Mouse (Mus musculus): ENCODE data around the gene Tomm70a. TPM values are rescaled to one million over a fixed set of nuclear protein-coding genes. Genes with fewer than 3 reads are reported as not detected.
"Not testable (repeated sequence)": the region's sequence is repeated elsewhere in the genome, so short reads cannot be mapped to it uniquely, and the experiment has no call there.

The Tomm70a gene
- polyA plus RNA-seq, 1 experiment from 2014 or later, result 37.4 TPM

GRCm38 (mm10) chr16:57171161-57171560, 49.7 kb downstream of the Tomm70a start:
- Histone ChIP-seq H3K27me3 (no peaks in the 10 kb centered on the region), H3K36me3 (peaks cover 28% of the 10 kb centered on the region), H3K4me2 (replicated peaks) (no peak overlapping the region), H3K4me3 (replicated peaks) (no peak overlapping the region), H3K9ac (no peak overlapping the region), H3K4me1 (no peaks in the 10 kb centered on the region), H3K9me3 (replicated peaks) (no peaks in the 10 kb centered on the region), H3K27ac (replicated peaks) (no peak overlapping the region)
- WGBS, result 95% methylated on average over 8 of the region's 8 CpGs
- no peak for ATAC-seq (ENCODE audit: insufficient number of reproducible peaks, low FRiP score, low TSS enrichment, low read depth)

- Histone ChIP-seq H3K36me3 (peaks cover 31% of the 10 kb centered on the region), H3K9ac (no peak overlapping the region), H3K27ac (replicated peaks) (no peak overlapping the region), H3K27me3 (no peaks in the 10 kb centered on the region), H3K4me1 (no peaks in the 10 kb centered on the region), H3K9me3 (replicated peaks) (no peaks in the 10 kb centered on the region), H3K4me2 (replicated peaks) (no peak overlapping the region), H3K4me3 (replicated peaks) (no peak overlapping the region)
- ATAC-seq (ENCODE audit: insufficient number of reproducible peaks, low FRiP score, low TSS enrichment, low read depth), result no peak
- WGBS, result 73% methylated on average over 6 of the region's 6 CpGs
Observed at GRCm38 (mm10) chr16:57171570-57171969, 50.1 kb downstream of the Tomm70a start.

GRCm38 (mm10) chr16:57174480-57174879, 53.0 kb downstream of the Tomm70a start:
- not testable (repeated sequence) for H3K4me2 ChIP-seq (replicated peaks); ATAC-seq (ENCODE audit: insufficient number of reproducible peaks, low FRiP score, low TSS enrichment, low read depth); H3K27ac ChIP-seq (replicated peaks); H3K27me3 ChIP-seq; H3K4me1 ChIP-seq; H3K4me3 ChIP-seq (replicated peaks); H3K9me3 ChIP-seq (replicated peaks); H3K9ac ChIP-seq
- H3K36me3 ChIP-seq, result peaks cover 42% of the 10 kb centered on the region

GRCm38 (mm10) chr16:57175751-57176150, 54.2 kb downstream of the Tomm70a start:
- peaks cover 39% of the 10 kb centered on the region for H3K36me3 ChIP-seq
- H3K4me1 ChIP-seq, result no peaks in the 10 kb centered on the region
- H3K27me3 ChIP-seq, result no peaks in the 10 kb centered on the region
- WGBS, result 74% methylated on average over 2 of the region's 2 CpGs
- H3K4me3 ChIP-seq (replicated peaks), result no peak overlapping the region
- H3K27ac ChIP-seq (replicated peaks), result no peak overlapping the region
- H3K9me3 ChIP-seq (replicated peaks), result no peaks in the 10 kb centered on the region
- H3K9ac ChIP-seq, result no peak overlapping the region
- H3K4me2 ChIP-seq (replicated peaks), result no peak overlapping the region
- ATAC-seq (ENCODE audit: insufficient number of reproducible peaks, low FRiP score, low TSS enrichment, low read depth), result no peak

- no peak overlapping the region for H3K9ac ChIP-seq
- no peaks in the 10 kb centered on the region for H3K4me1 ChIP-seq
- H3K36me3 ChIP-seq, result peaks cover 39% of the 10 kb centered on the region
- WGBS, result 89% methylated on average over 7 of the region's 7 CpGs
- ATAC-seq (ENCODE audit: insufficient number of reproducible peaks, low FRiP score, low TSS enrichment, low read depth), result no peak
- no peak overlapping the region for H3K27ac ChIP-seq (replicated peaks)
- no peak overlapping the region for H3K4me3 ChIP-seq (replicated peaks)
- H3K4me2 ChIP-seq (replicated peaks), result no peak overlapping the region
- no peaks in the 10 kb centered on the region for H3K9me3 ChIP-seq (replicated peaks)
- H3K27me3 ChIP-seq, result no peaks in the 10 kb centered on the region
Observed at GRCm38 (mm10) chr16:57176276-57176675, 54.8 kb downstream of the Tomm70a start.

- Histone ChIP-seq H3K9me3 (replicated peaks) (no peaks in the 10 kb centered on the region), H3K36me3 (peaks cover 45% of the 10 kb centered on the region), H3K27ac (replicated peaks) (no peak overlapping the region), H3K27me3 (no peaks in the 10 kb centered on the region), H3K4me3 (replicated peaks) (no peak overlapping the region), H3K9ac (no peak overlapping the region), H3K4me2 (replicated peaks) (no peak overlapping the region), H3K4me1 (no peaks in the 10 kb centered on the region)
- no peak for ATAC-seq (ENCODE audit: insufficient number of reproducible peaks, low FRiP score, low TSS enrichment, low read depth)
- WGBS, result 63% methylated on average over 2 of the region's 2 CpGs
Observed at GRCm38 (mm10) chr16:57177254-57177653, 55.8 kb downstream of the Tomm70a start.

GRCm38 (mm10) chr16:57177664-57178063, 56.2 kb downstream of the Tomm70a start:
- Histone ChIP-seq H3K4me2 (replicated peaks) (no peak overlapping the region), H3K4me3 (replicated peaks) (no peak overlapping the region), H3K9me3 (replicated peaks) (no peaks in the 10 kb centered on the region), H3K27ac (replicated peaks) (no peak overlapping the region), H3K36me3 (peaks cover 45% of the 10 kb centered on the region), H3K4me1 (no peaks in the 10 kb centered on the region), H3K9ac (no peak overlapping the region), H3K27me3 (no peaks in the 10 kb centered on the region)
- 86% methylated on average over 10 of the region's 10 CpGs for WGBS
- no peak for ATAC-seq (ENCODE audit: insufficient number of reproducible peaks, low FRiP score, low TSS enrichment, low read depth)

- no peak for ATAC-seq (ENCODE audit: insufficient number of reproducible peaks, low FRiP score, low TSS enrichment, low read depth)
- H3K27me3 ChIP-seq, result no peaks in the 10 kb centered on the region
- no peak overlapping the region for H3K27ac ChIP-seq (replicated peaks)
- 74% methylated on average over 11 of the region's 11 CpGs for WGBS
- H3K4me1 ChIP-seq, result no peaks in the 10 kb centered on the region
- peaks cover 59% of the 10 kb centered on the region for H3K36me3 ChIP-seq
- H3K9ac ChIP-seq, result no peak overlapping the region
- no peaks in the 10 kb centered on the region for H3K9me3 ChIP-seq (replicated peaks)
- no peak overlapping the region for H3K4me2 ChIP-seq (replicated peaks)
- no peak overlapping the region for H3K4me3 ChIP-seq (replicated peaks)
Observed at GRCm38 (mm10) chr16:57181180-57181579, 59.7 kb downstream of the Tomm70a start.

GRCm38 (mm10) chr16:57182037-57182436, 60.5 kb downstream of the Tomm70a start:
- H3K27me3 ChIP-seq, result no peaks in the 10 kb centered on the region
- no peak overlapping the region for H3K4me3 ChIP-seq (replicated peaks)
- WGBS, result 83% methylated on average over 5 of the region's 5 CpGs
- peaks cover 53% of the 10 kb centered on the region for H3K36me3 ChIP-seq
- no peak overlapping the region for H3K9ac ChIP-seq
- ATAC-seq (ENCODE audit: insufficient number of reproducible peaks, low FRiP score, low TSS enrichment, low read depth), result no peak
- H3K4me2 ChIP-seq (replicated peaks), result no peak overlapping the region
- H3K27ac ChIP-seq (replicated peaks), result no peak overlapping the region
- no peaks in the 10 kb centered on the region for H3K4me1 ChIP-seq
- H3K9me3 ChIP-seq (replicated peaks), result no peaks in the 10 kb centered on the region

GRCm38 (mm10) chr16:57186618-57187017, 65.1 kb downstream of the Tomm70a start:
- H3K9me3 ChIP-seq (replicated peaks), result no peaks in the 10 kb centered on the region
- 93% methylated on average over 4 of the region's 4 CpGs for WGBS
- no peaks in the 10 kb centered on the region for H3K4me1 ChIP-seq
- no peak for ATAC-seq (ENCODE audit: insufficient number of reproducible peaks, low FRiP score, low TSS enrichment, low read depth)
- no peak overlapping the region for H3K9ac ChIP-seq
- no peaks in the 10 kb centered on the region for H3K27me3 ChIP-seq
- H3K27ac ChIP-seq (replicated peaks), result no peak overlapping the region
- H3K36me3 ChIP-seq, result peaks cover 58% of the 10 kb centered on the region
- no peak overlapping the region for H3K4me2 ChIP-seq (replicated peaks)
- H3K4me3 ChIP-seq (replicated peaks), result no peak overlapping the region

GRCm38 (mm10) chr16:57189493-57189892, 68.0 kb downstream of the Tomm70a start:
- Histone ChIP-seq H3K27ac (replicated peaks) (no peak overlapping the region), H3K36me3 (peaks cover 45% of the 10 kb centered on the region), H3K4me1 (no peaks in the 10 kb centered on the region), H3K9me3 (replicated peaks) (no peaks in the 10 kb centered on the region), H3K9ac (no peak overlapping the region), H3K27me3 (no peaks in the 10 kb centered on the region), H3K4me2 (replicated peaks) (no peak overlapping the region), H3K4me3 (replicated peaks) (no peak overlapping the region)
- WGBS, result 86% methylated on average over 2 of the region's 2 CpGs
- no peak for ATAC-seq (ENCODE audit: insufficient number of reproducible peaks, low FRiP score, low TSS enrichment, low read depth)

GRCm38 (mm10) chr16:57190390-57190789, 68.9 kb downstream of the Tomm70a start:
- no peaks in the 10 kb centered on the region for H3K4me1 ChIP-seq

More at GRCm38 (mm10) chr16:57190390-57190789, 68.9 kb downstream of the Tomm70a start:
- H3K9ac ChIP-seq, result no peak overlapping the region
- no peaks in the 10 kb centered on the region for H3K9me3 ChIP-seq (replicated peaks)
- H3K36me3 ChIP-seq, result peaks cover 51% of the 10 kb centered on the region
- no peak overlapping the region for H3K27ac ChIP-seq (replicated peaks)
- no peaks in the 10 kb centered on the region for H3K27me3 ChIP-seq
- H3K4me2 ChIP-seq (replicated peaks), result no peak overlapping the region
- 91% methylated on average over 8 of the region's 8 CpGs for whole genome bisulfite sequencing
- ATAC-seq (ENCODE audit: insufficient number of reproducible peaks, low FRiP score, low TSS enrichment, low read depth), result no peak
- H3K4me3 ChIP-seq (replicated peaks), result no peak overlapping the region

Measured in embryonic facial prominence, embryonic 15.5 days (tissue).